Comparison of ENCODE assay signal across 8 mouse cellular contexts in the genomic region with DNA sequence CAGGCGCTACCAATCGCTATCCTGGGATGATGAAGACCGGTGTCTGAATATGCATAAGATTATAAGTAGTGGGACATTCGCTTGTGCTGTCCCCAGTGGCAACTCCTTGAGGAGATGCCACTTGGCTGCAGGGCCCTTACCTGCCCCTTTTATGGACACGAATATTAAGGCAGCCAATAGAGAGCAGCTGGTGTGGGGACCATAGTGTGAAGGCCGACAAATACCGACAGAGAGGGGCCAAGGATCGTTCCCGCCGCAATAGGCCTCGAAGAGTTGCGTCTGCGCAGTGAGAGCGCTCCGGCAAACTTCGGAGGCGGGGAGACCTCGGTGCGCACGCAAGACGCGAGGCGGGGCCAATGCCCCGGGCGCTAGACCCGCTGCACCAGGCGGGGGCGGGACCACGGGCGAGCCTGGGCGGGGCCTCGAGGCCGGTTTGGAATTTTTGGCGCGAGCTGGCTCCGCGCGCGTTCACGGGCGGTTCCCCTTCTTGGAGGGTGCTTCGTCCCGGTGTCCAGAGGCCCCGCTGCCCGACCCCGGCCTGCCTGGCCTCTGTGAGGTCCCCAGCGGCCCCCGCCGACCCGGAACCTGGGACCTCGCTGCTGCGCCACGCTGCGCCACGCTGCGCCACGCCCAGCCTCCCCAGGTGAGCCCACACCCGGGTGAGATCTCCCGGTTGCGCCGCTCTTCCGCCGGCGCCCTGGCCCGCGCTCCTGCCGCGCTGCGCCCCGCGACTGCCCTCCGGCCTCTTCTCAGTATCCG. TPM values are rescaled to one million over a fixed set of nuclear protein-coding genes. Genes with fewer than 3 reads are reported as not detected.
DNase-seq lines count a peak whose midpoint lies in the region; ATAC-seq and TF ChIP-seq lines count a peak whose summit lies in the region.

Pkmyt1 (plus strand) TSS at position 338 of the 759 bp plus-strand sequence.

- no peaks in the 10 kb centered on the region for H3K27me3 ChIP-seq in C2C12 (ENCODE audit: control insufficient read depth, insufficient read depth, insufficient read length)
- H3K27me3 ChIP-seq in erythroblast, embryonic 14.5 days (ENCODE audit: control insufficient read depth), result no peaks in the 10 kb centered on the region; the same call in 1 of the 2 replicates
- peaks cover 3% of the 10 kb centered on the region; the same call in 1 of the 2 replicates for H3K27me3 ChIP-seq in heart, embryonic 12.5 days (replicated peaks)
- H3K27me3 ChIP-seq in kidney, postnatal 0 days (ENCODE audit: insufficient read depth, low read length), result no peaks in the 10 kb centered on the region
- H3K27me3 ChIP-seq in liver, embryonic 11.5 days (replicated peaks; ENCODE audit: control insufficient read depth, insufficient read depth, low read length), result no peaks in the 10 kb centered on the region
- no peaks in the 10 kb centered on the region for H3K27me3 ChIP-seq in stomach, embryonic 14.5 days (ENCODE audit: control insufficient read depth, insufficient read depth, low read length)

- peak within 1 kb of the TSS; percentile 87 for H3K9ac ChIP-seq in heart, embryonic 12.5 days
- H3K9ac ChIP-seq in kidney, postnatal 0 days (ENCODE audit: low read depth, low read length), result peak within 1 kb of the TSS; percentile 73
- peak within 1 kb of the TSS; percentile 96 for H3K9ac ChIP-seq in liver, embryonic 11.5 days (ENCODE audit: low read depth, low read length)
- H3K9ac ChIP-seq in stomach, embryonic 14.5 days (replicated peaks; ENCODE audit: low read depth, low read length), result peak within 1 kb of the TSS; percentile 68

- no peak for TF ChIP-seq CTCF in C2C12 (IDR thresholded peaks at IDR 0.05; ENCODE audit: control insufficient read depth, insufficient read depth, insufficient read length)
- TF ChIP-seq CTCF in brain, embryonic 14.5 days (IDR thresholded peaks at IDR 0.05; ENCODE audit: borderline replicate concordance, extremely low read depth, insufficient read depth, insufficient read length), result no peak
- TF ChIP-seq CTCF in kidney, postnatal 0 days (IDR thresholded peaks at IDR 0.05; ENCODE audit: low read depth), result peak; percentile 29; the same call in 1 of the 2 replicates

- H3K36me3 ChIP-seq in C2C12 (ENCODE audit: control insufficient read depth, insufficient read depth), result no peaks in the 10 kb centered on the region
- H3K36me3 ChIP-seq in erythroblast, embryonic 14.5 days (ENCODE audit: control insufficient read depth), result peaks cover 2% of the 10 kb centered on the region
- H3K36me3 ChIP-seq in heart, embryonic 12.5 days, result no peaks in the 10 kb centered on the region
- no peaks in the 10 kb centered on the region for H3K36me3 ChIP-seq in kidney, postnatal 0 days (ENCODE audit: insufficient read depth, low read length)
- no peaks in the 10 kb centered on the region for H3K36me3 ChIP-seq in liver, embryonic 11.5 days (ENCODE audit: control insufficient read depth, insufficient read depth, low read length)
- H3K36me3 ChIP-seq in stomach, embryonic 14.5 days (ENCODE audit: control insufficient read depth, insufficient read depth, low read length), result no peaks in the 10 kb centered on the region

- peak within 1 kb of the TSS; percentile 90 for H3ac ChIP-seq in C2C12 (ENCODE audit: control insufficient read depth, insufficient read length, low read depth)

- peaks cover 30% of the 10 kb centered on the region for H3K4me1 ChIP-seq in erythroblast, embryonic 14.5 days (ENCODE audit: control insufficient read depth)
- peaks cover 8% of the 10 kb centered on the region for H3K4me1 ChIP-seq in heart, embryonic 12.5 days (replicated peaks)
- peaks cover 4% of the 10 kb centered on the region; the same call in 1 of the 2 replicates for H3K4me1 ChIP-seq in kidney, postnatal 0 days (replicated peaks; ENCODE audit: insufficient read depth, low read length)
- H3K4me1 ChIP-seq in liver, embryonic 11.5 days (replicated peaks; ENCODE audit: control insufficient read depth, insufficient read depth, low read length), result peaks cover 12% of the 10 kb centered on the region; the same call in 1 of the 2 replicates
- H3K4me1 ChIP-seq in stomach, embryonic 14.5 days (ENCODE audit: control insufficient read depth, insufficient read depth, low read length), result peaks cover 7% of the 10 kb centered on the region; the same call in 1 of the 2 replicates

- peaks cover 7% of the 10 kb centered on the region for H3K79me3 ChIP-seq in C2C12 (ENCODE audit: low read depth)

- 2% methylated on average over 72 of the region's 73 CpGs for WGBS in heart, embryonic 12.5 days
- WGBS in kidney, postnatal 0 days, result 1% methylated on average over 69 of the region's 73 CpGs
- WGBS in liver, embryonic 11.5 days, result 2% methylated on average over 73 of the region's 73 CpGs
- 1% methylated on average over 64 of the region's 73 CpGs for WGBS in stomach, embryonic 14.5 days

- H3K27ac ChIP-seq in heart, embryonic 12.5 days (ENCODE audit: poor library complexity, severe bottlenecking), result peak within 1 kb of the TSS; percentile 91
- peak within 1 kb of the TSS; percentile 84 for H3K27ac ChIP-seq in kidney, postnatal 0 days
- H3K27ac ChIP-seq in liver, embryonic 11.5 days (ENCODE audit: low read depth, low read length), result peak within 1 kb of the TSS; percentile 93
- peak within 1 kb of the TSS; percentile 89 for H3K27ac ChIP-seq in stomach, embryonic 14.5 days (ENCODE audit: low read length)

- peak within 1 kb of the TSS; percentile 64 for H3K4me3 ChIP-seq in C2C12 (ENCODE audit: insufficient read depth, poor library complexity, severe bottlenecking)
- peak within 1 kb of the TSS; percentile 90 for H3K4me3 ChIP-seq in erythroblast, embryonic 14.5 days (replicated peaks)
- H3K4me3 ChIP-seq in heart, embryonic 12.5 days, result peak within 1 kb of the TSS; percentile 89
- H3K4me3 ChIP-seq in kidney, postnatal 0 days (replicated peaks; ENCODE audit: low read depth, low read length), result peak within 1 kb of the TSS; percentile 76
- peak within 1 kb of the TSS; percentile 86 for H3K4me3 ChIP-seq in liver, embryonic 11.5 days (ENCODE audit: low read depth, low read length)
- peak within 1 kb of the TSS; percentile 85 for H3K4me3 ChIP-seq in stomach, embryonic 14.5 days (ENCODE audit: low read depth, low read length)

- peak; percentile 96 for DNase-seq in brain, embryonic 14.5 days (ENCODE audit: low read depth)
- DNase-seq in kidney, postnatal 0 days (ENCODE audit: low spot score), result peak; percentile 96
- peak; percentile 95 for DNase-seq in liver, embryonic 11.5 days (ENCODE audit: low spot score)
- peak; percentile 97 for DNase-seq in naive thymus-derived CD4-positive, alpha-beta T cell, adult 2 months (ENCODE audit: low read depth)

- peak; percentile 95 for ATAC-seq in heart, embryonic 12.5 days (ENCODE audit: insufficient number of reproducible peaks, low FRiP score)
- ATAC-seq in kidney, postnatal 0 days (replicated peaks; ENCODE audit: low FRiP score, low read depth), result peak; percentile 93
- ATAC-seq in liver, embryonic 11.5 days (replicated peaks; ENCODE audit: low FRiP score), result peak; percentile 92
- peak; percentile 90 for ATAC-seq in stomach, embryonic 14.5 days (ENCODE audit: insufficient number of reproducible peaks, insufficient read depth, low FRiP score, low read depth)

- H3K9me3 ChIP-seq in erythroblast, embryonic 14.5 days (ENCODE audit: control insufficient read depth, low read length), result no peaks in the 10 kb centered on the region
- H3K9me3 ChIP-seq in heart, embryonic 12.5 days (replicated peaks), result no peaks in the 10 kb centered on the region
- no peaks in the 10 kb centered on the region for H3K9me3 ChIP-seq in kidney, postnatal 0 days (replicated peaks; ENCODE audit: low read length)
- H3K9me3 ChIP-seq in liver, embryonic 11.5 days (ENCODE audit: control insufficient read depth, low read length), result no peaks in the 10 kb centered on the region
- no peaks in the 10 kb centered on the region for H3K9me3 ChIP-seq in stomach, embryonic 14.5 days (ENCODE audit: control insufficient read depth, low read depth, low read length)

- peak within 1 kb of the TSS; percentile 72 for H3K4me2 ChIP-seq in heart, embryonic 12.5 days
- H3K4me2 ChIP-seq in kidney, postnatal 0 days (ENCODE audit: low read length), result peak within 1 kb of the TSS; percentile 88
- peak within 1 kb of the TSS; percentile 75 for H3K4me2 ChIP-seq in liver, embryonic 11.5 days
- peak within 1 kb of the TSS; percentile 41 for H3K4me2 ChIP-seq in stomach, embryonic 14.5 days (replicated peaks; ENCODE audit: low read depth, low read length)

- peaks cover 13% of the 10 kb centered on the region for H3K79me2 ChIP-seq in C2C12 (ENCODE audit: control insufficient read depth, insufficient read depth)

- no peak; the same call in 1 of the 2 replicates for TF ChIP-seq POLR2A in brain, embryonic 14.5 days (IDR thresholded peaks at IDR 0.05; ENCODE audit: borderline replicate concordance, extremely low read depth, insufficient read depth, insufficient read length, poor library complexity, severe bottlenecking)

TF ChIP-seq in C2C12, 6 proteins besides CTCF, POLR2A, EP300 and RAD21:
- no peak for TF ChIP-seq FOSL1 (IDR thresholded peaks at IDR 0.05; ENCODE audit: insufficient read depth, low read length, poor library complexity, severe bottlenecking)
- TF ChIP-seq MAX (IDR thresholded peaks at IDR 0.05), result peak; percentile 46
TF ChIP-seq in C2C12: peak in this region for 1.

RNA-seq across cellular contexts. Expression of gene Pkmyt1, which starts in this region (rescaled TPM):
- polyA plus RNA-seq in C2C12 (2012; fragmentation: generic; extraction: Trizol), result 14.8 TPM
- polyA plus RNA-seq in brain, embryonic 14.5 days (2012; rRNA removed), result 24.4 and 47.9 TPM in 2 replicates
- 46.9 and 56.9 TPM in 2 replicates for polyA plus RNA-seq in erythroblast, embryonic 14.5 days (2012)
- 32.4 and 32.7 TPM in 2 replicates for polyA plus RNA-seq in heart, embryonic 12.5 days (2016; fragmentation: Nextera tagmentation; extraction: Ambion mirVana)
- 21.1 and 24.5 TPM in 2 replicates for polyA plus RNA-seq in kidney, postnatal 0 days (2015; fragmentation: Nextera tagmentation; extraction: Ambion mirVana)
- 51.5 and 60.2 TPM in 2 replicates for polyA plus RNA-seq in liver, embryonic 11.5 days (2014; fragmentation: Nextera tagmentation; extraction: Ambion mirVana)
- polyA plus RNA-seq in stomach, embryonic 14.5 days (2014; fragmentation: Nextera tagmentation; extraction: Ambion mirVana), result 54.8 and 55.9 TPM in 2 replicates

Comparison
In these comparisons a context has a peak if more than half of its experiments do, and no peak if none do; other contexts are left out.
1. Peak in every context shown above with its lines: DNase-seq, ATAC-seq, H3K4me3 ChIP-seq and H3K27ac ChIP-seq.